Mouse (Mus musculus) neural tube, embryonic 15.5 days (tissue): ENCODE measurements around the gene Catspere2. TPM values are rescaled to one million over a fixed set of nuclear protein-coding genes. Genes with fewer than 3 reads are reported as not detected.
A peak's percentile ranks its signal among the peaks of the same experiment; 100 is the strongest.
"Not testable (repeated sequence)": the region's sequence is repeated elsewhere in the genome, so short reads cannot be mapped to it uniquely, and the experiment has no call there.

Source experiments
- ATAC-seq: fragments of 200-750 bp; cut with Nextera tagmentation; 2 replicates; pipeline ENCODE4 v1.8.0; 2017; ENCODE audit warnings: mild to moderate bottlenecking, moderate TSS enrichment, moderate library complexity; ENCODE audit not compliant: low FRiP score
- H3K27ac ChIP-seq: fragments of 300-500 bp; sonication (generic); replicated peaks from 2 replicates; pipeline ENCODE4 v1.5.1; 2015; ENCODE audit warnings: mild to moderate bottlenecking, inconsistent platforms
- H3K27me3 ChIP-seq: fragments of 300-500 bp; sonication (generic); replicated peaks from 2 replicates; pipeline ENCODE4 v1.6.1; 2015; ENCODE audit warnings: inconsistent platforms
- H3K36me3 ChIP-seq: fragments of 300-500 bp; sonication (generic); 2 replicates; pipeline ENCODE4 v1.6.1; 2015; ENCODE audit warnings: inconsistent platforms
- H3K4me1 ChIP-seq: fragments of 300-500 bp; sonication (generic); 2 replicates; pipeline ENCODE4 v1.6.1; 2015; ENCODE audit warnings: inconsistent platforms
- H3K4me2 ChIP-seq: fragments of 300-500 bp; sonication (generic); 2 replicates; pipeline ENCODE4 v1.6.1; 2015; ENCODE audit warnings: inconsistent platforms, mild to moderate bottlenecking, moderate library complexity
- H3K4me3 ChIP-seq: fragments of 300-500 bp; sonication (generic); replicated peaks from 2 replicates; pipeline ENCODE4 v1.5.1; 2015; ENCODE audit warnings: mild to moderate bottlenecking, inconsistent platforms
- H3K9ac ChIP-seq: fragments of 300-500 bp; sonication (generic); replicated peaks from 2 replicates; pipeline ENCODE4 v1.6.1; 2015; ENCODE audit warnings: mild to moderate bottlenecking, inconsistent platforms
- H3K9me3 ChIP-seq: fragments of 300-500 bp; sonication (generic); replicated peaks from 2 replicates; pipeline ENCODE4 v1.6.1; 2016; ENCODE audit warnings: inconsistent platforms
- WGBS: fragments of 180-500 bp; shearing (Covaris S2); methylation state at CpG from one replicate; pipeline ENCODE4 v1.1.7; 2015; ENCODE audit warnings: mixed read lengths; 5-methylcytosine and 5-hydroxymethylcytosine counted together
- polyA plus RNA-seq: library from polyadenylated mRNA; unstranded; fragments of >200 nt; fragmentation: Nextera tagmentation; extraction: Ambion mirVana; gene quantifications from 2 replicates; pipeline ENCODE4 v1.2.1, GENCODE M21; 2015

The Catspere2 gene
- polyA plus RNA-seq, 1 experiment from 2014 or later: 0.29 TPM

DNA sequence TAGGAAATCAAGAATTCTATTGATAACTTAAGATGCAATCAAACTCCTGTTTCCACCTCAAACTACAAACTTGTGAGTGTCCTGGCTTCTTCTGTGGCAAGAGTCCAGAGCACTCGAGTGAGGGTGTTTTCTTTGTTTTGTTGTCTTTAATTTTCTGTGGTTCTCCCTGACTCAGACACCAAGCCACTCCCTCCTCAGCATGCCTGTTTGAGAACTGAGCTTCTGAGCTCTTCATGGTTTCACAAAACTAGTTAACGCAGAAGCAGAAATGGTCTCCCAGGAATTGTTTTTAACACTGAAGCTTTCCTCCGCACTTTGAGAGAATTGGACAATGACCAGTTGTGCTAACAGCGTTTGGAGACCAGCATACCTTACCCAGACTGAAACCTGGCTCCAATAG is 163.7 kb downstream of the Catspere2 start:
- not testable (repeated sequence) for H3K9me3 ChIP-seq, H3K4me3 ChIP-seq, ATAC-seq, H3K36me3 ChIP-seq, H3K27ac ChIP-seq, H3K27me3 ChIP-seq, H3K4me1 ChIP-seq, H3K4me2 ChIP-seq, H3K9ac ChIP-seq
- 28% methylated on average over 4 of the region's 4 CpGs for WGBS

- WGBS: 96% methylated on average over 2 of the region's 2 CpGs
- Histone ChIP-seq H3K9ac (no peak overlapping the region), H3K36me3 (no peaks in the 10 kb centered on the region), H3K9me3 (no peaks in the 10 kb centered on the region), H3K27ac (no peak overlapping the region), H3K4me2 (no peak overlapping the region), H3K4me3 (no peak overlapping the region), H3K27me3 (no peaks in the 10 kb centered on the region), H3K4me1 (0 out of 2 replicates have a peak, but pooled peaks cover 4% of the 10 kb centered on the region)
- ATAC-seq: no peak
Observed at GRCm38 (mm10) chr1:178182251-178182650, 199.0 kb downstream of the Catspere2 start.

DNA sequence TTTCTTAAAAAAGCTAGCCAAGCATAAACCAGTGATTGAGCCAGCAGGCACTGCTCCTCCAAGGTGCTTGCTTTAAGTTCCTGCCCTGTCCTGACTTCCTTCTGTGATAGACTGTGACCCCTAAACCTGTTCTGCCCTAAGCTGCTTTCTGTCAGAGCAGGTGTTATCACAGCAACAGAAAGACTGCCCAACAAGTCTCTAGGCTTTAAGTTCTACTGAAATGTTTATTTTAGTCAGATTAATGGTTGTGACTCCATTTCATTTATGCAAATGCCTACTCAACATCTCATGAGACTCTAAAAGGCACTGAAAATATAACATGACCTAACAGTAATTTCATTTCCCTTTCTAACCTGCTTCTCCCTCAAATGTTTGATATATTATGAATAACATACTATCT is 202.4 kb downstream of the Catspere2 start:
- H3K27me3 ChIP-seq: no peaks in the 10 kb centered on the region
- H3K4me3 ChIP-seq: no peak overlapping the region
- peaks cover 15% of the 10 kb centered on the region for H3K4me1 ChIP-seq
- no peak overlapping the region for H3K27ac ChIP-seq
- H3K4me2 ChIP-seq: no peak overlapping the region
- no peak overlapping the region for H3K9ac ChIP-seq
- H3K36me3 ChIP-seq: no peaks in the 10 kb centered on the region
- no peaks in the 10 kb centered on the region for H3K9me3 ChIP-seq
- ATAC-seq: no peak

- not testable (repeated sequence) for H3K9me3 ChIP-seq, H3K27me3 ChIP-seq, H3K36me3 ChIP-seq
- WGBS: under 1% methylated on average over 36 of the region's 37 CpGs
- Histone ChIP-seq H3K27ac (peak within 1 kb of the TSS; percentile 83), H3K4me3 (peak within 1 kb of the TSS; percentile 71), H3K4me2 (peak within 1 kb of the TSS; percentile 74), H3K4me1 (peaks cover 15% of the 10 kb centered on the region), H3K9ac (peak within 1 kb of the TSS; percentile 67)
- peak; percentile 99 for ATAC-seq
Observed at GRCm38 (mm10) chr1:178187216-178187791, 204.1 kb downstream of the Catspere2 start, which contains the start of gene Desi2. Gene Desi2, plus strand, starts transcription at chr1:178187417.

DNA sequence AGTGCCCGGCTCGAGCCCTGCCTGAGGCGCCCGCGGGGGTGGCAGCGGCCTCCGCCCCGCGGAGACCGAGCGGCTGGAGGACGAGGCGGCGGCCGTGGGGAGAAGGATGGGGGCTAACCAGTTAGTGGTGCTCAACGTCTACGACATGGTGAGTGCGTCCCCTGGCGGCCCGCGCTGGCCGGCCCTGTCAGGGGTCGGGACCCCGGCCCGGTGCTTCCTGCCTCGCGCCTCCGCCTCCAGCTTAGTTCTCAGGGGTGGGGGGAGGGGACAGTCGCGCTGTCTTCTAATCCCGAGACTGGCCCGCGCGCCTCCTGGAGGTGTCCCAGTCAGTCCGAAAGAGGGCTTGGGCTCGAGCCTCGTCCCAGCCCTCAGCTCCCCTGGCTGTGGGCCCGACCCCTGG is 204.6 kb downstream of the Catspere2 start:
- Histone ChIP-seq H3K4me3 (peak overlapping the region; percentile 71), H3K27ac (peak overlapping the region; percentile 83), H3K4me1 (peaks cover 15% of the 10 kb centered on the region), H3K4me2 (peak overlapping the region; percentile 46), H3K9ac (peak overlapping the region; percentile 67)
- WGBS: under 1% methylated on average over 27 of the region's 38 CpGs
- ATAC-seq: peak; percentile 72
- H3K9me3 ChIP-seq, H3K27me3 ChIP-seq, H3K36me3 ChIP-seq: not testable (repeated sequence)

- no peak overlapping the region for H3K27ac ChIP-seq
- no peaks in the 10 kb centered on the region for H3K9me3 ChIP-seq
- no peaks in the 10 kb centered on the region for H3K27me3 ChIP-seq
- peaks cover 15% of the 10 kb centered on the region for H3K4me1 ChIP-seq
- H3K4me2 ChIP-seq: peak overlapping the region; percentile 74
- peak overlapping the region; percentile 43 for H3K4me3 ChIP-seq
- ATAC-seq: no peak
- 9% methylated on average over 13 of the region's 13 CpGs for WGBS
- H3K36me3 ChIP-seq: no peaks in the 10 kb centered on the region
- H3K9ac ChIP-seq: peak overlapping the region; percentile 40; the same call in 1 of the 2 replicates
Observed at GRCm38 (mm10) chr1:178188386-178188785, 205.2 kb downstream of the Catspere2 start.

DNA sequence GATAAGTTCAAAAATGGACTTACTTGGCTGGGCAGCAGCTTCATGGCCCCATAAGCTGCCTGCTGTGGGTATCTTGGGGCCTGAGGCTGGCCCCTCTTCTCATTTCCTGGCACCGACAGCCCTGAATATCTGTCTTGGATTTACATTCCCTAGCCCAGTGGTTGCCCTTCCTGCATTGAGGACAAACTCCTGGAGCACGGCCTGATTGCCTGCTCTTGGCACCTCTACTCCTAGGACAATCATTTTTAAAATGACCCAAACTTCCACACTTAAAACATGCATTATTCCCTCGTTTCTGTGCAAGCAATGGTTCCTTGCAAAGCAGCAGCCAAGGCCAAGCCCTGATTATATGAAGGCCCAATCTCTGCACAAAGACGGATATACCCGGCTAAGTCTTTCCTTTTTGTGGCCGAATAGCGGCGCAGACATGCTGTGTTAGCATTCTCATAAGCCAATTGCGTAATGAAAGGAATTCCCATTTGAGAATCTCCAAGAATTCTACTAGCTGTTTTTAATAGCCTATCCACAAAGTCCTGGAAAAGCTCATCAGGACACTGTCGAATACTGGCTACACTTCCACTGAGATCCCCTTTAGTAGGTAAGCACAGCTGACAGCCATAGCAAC is 222.6 kb downstream of the Catspere2 start:
- H3K36me3 ChIP-seq: 0 out of 2 replicates have a peak, but pooled peaks cover 3% of the 10 kb centered on the region
- WGBS: 87% methylated on average over 10 of the region's 10 CpGs
- no peaks in the 10 kb centered on the region for H3K9me3 ChIP-seq
- H3K4me1 ChIP-seq: no peaks in the 10 kb centered on the region
- no peak overlapping the region for H3K4me3 ChIP-seq
- H3K9ac ChIP-seq: no peak overlapping the region
- ATAC-seq: no peak
- no peaks in the 10 kb centered on the region for H3K27me3 ChIP-seq
- no peak overlapping the region for H3K4me2 ChIP-seq
- H3K27ac ChIP-seq: no peak overlapping the region

- 85% methylated on average over 4 of the region's 4 CpGs for WGBS
- ATAC-seq: not testable (repeated sequence)
Observed at GRCm38 (mm10) chr1:178207856-178208255, 224.6 kb downstream of the Catspere2 start.

GRCm38 (mm10) chr1:178209966-178210365 is 226.7 kb downstream of the Catspere2 start:
- Histone ChIP-seq H3K9ac (no peak overlapping the region), H3K4me3 (no peak overlapping the region), H3K36me3 (no peaks in the 10 kb centered on the region), H3K4me1 (no peaks in the 10 kb centered on the region), H3K27me3 (no peaks in the 10 kb centered on the region), H3K27ac (no peak overlapping the region), H3K4me2 (no peak overlapping the region), H3K9me3 (no peaks in the 10 kb centered on the region)
- ATAC-seq: no peak

More at GRCm38 (mm10) chr1:178207856-178208255, 224.6 kb downstream of the Catspere2 start:
- not testable (repeated sequence) for H3K9ac ChIP-seq, H3K9me3 ChIP-seq, H3K27ac ChIP-seq, H3K27me3 ChIP-seq, H3K4me2 ChIP-seq, H3K4me3 ChIP-seq, H3K4me1 ChIP-seq, H3K36me3 ChIP-seq

DNA sequence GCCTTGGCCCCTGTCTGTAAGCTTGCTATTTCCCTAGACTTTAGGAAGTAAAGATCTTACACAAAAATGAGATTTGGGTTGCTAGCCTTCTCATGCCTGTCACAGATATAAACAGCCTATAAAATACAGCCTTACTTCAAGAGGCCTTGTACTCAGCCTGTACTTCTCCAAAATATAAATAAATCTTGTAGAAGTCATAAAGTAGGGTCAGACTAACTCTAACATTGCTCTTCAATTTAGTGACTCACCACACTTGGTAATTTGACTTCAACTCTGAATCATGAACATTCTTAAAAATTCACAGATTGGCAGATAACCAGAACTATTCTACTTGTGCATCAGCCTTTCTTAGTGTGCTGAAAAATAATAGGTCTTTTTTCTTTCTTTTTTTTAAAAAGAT is 233.9 kb downstream of the Catspere2 start:
- H3K36me3 ChIP-seq: no peaks in the 10 kb centered on the region
- no peak for ATAC-seq
- no peak overlapping the region for H3K27ac ChIP-seq
- no peaks in the 10 kb centered on the region for H3K27me3 ChIP-seq
- H3K4me1 ChIP-seq: no peaks in the 10 kb centered on the region
- no peaks in the 10 kb centered on the region for H3K9me3 ChIP-seq
- no peak overlapping the region for H3K4me3 ChIP-seq
- H3K9ac ChIP-seq: no peak overlapping the region
- H3K4me2 ChIP-seq: no peak overlapping the region

GRCm38 (mm10) chr1:178218305-178218704 is 235.1 kb downstream of the Catspere2 start:
- Histone ChIP-seq H3K9me3 (0 out of 2 replicates have a peak, but pooled peaks cover 1% of the 10 kb centered on the region), H3K9ac (no peak overlapping the region), H3K4me1 (no peaks in the 10 kb centered on the region), H3K27ac (no peak overlapping the region), H3K4me3 (no peak overlapping the region), H3K4me2 (no peak overlapping the region), H3K36me3 (no peaks in the 10 kb centered on the region), H3K27me3 (no peaks in the 10 kb centered on the region)
- ATAC-seq: no peak

DNA sequence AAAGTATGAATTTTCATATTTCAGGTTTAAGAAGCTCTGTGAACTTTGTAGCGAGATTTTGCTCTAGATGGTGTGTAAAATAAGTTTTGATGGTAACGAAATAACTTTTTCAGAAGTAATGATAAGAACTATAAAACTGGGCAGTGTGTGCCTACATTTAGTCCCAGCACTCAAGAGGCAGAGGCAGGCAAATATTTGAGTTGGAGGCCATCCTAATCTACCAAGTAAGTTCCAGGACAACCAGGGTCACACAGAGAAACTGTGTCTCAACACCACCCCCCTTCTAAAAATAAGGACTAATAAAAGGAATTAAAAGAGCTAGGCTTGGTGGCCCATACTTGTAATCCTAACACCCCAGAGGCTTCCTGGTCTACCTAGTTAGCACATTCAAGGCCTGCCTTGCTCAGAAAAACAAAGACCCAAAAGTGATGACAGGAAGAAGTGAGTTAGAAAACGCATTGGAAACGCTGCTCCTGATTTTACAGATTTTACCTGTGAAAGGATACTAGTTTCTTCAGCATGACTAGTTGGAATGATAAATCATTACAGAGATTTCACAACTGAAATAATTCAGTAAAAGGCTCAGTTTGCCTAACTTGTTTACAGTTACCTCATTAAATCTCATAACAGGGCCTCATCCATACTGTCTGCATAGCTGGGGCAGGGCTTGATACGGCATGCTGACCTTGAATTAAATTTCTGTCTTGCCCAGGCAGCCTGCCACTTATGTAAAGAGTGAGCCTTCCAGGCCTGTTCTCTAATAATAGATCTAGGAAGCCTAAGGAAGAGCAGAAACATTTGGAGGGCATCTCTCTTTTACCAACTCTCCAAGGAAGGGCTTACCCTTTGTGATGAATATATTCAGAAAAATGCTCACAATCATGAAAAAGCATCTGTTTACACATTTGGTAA is 236.2 kb downstream of the Catspere2 start:
- no peak overlapping the region for H3K4me2 ChIP-seq
- ATAC-seq: no peak
- no peaks in the 10 kb centered on the region for H3K27me3 ChIP-seq
- H3K4me1 ChIP-seq: no peaks in the 10 kb centered on the region
- no peak overlapping the region for H3K4me3 ChIP-seq
- H3K27ac ChIP-seq: no peak overlapping the region
- 92% methylated on average over 5 of the region's 5 CpGs for WGBS
- peaks cover 3% of the 10 kb centered on the region for H3K36me3 ChIP-seq
- peaks cover 3% of the 10 kb centered on the region; the same call in 1 of the 2 replicates for H3K9me3 ChIP-seq
- no peak overlapping the region for H3K9ac ChIP-seq
